Mouse (Mus musculus) telencephalon, adult 2 months (tissue): ENCODE results near the gene Pde3b.
"Not testable (repeated sequence)": the region's sequence is repeated elsewhere in the genome, so short reads cannot be mapped to it uniquely, and the experiment has no call there.

Experiments used
- DNase-seq: peaks from one replicate; pipeline ENCODE4 v3.0.0-alpha.2; 2011; ENCODE audit warnings: low read depth, low spot score

Pde3b gene

GRCm38 (mm10) chr7:114414421-114415335, at the start of gene Pde3b:
Gene Pde3b, plus strand, starts transcription at chr7:114415281.
- DNase-seq: no peak

GRCm38 (mm10) chr7:114402130-114402529, 13.0 kb upstream of the Pde3b start:
- no peak for DNase-seq

- DNase-seq: no peak
Observed at GRCm38 (mm10) chr7:114415336-114416020, 397 bp downstream of the Pde3b start.

GRCm38 (mm10) chr7:114416021-114416845, 1.2 kb downstream of the Pde3b start:
- DNase-seq: no peak

GRCm38 (mm10) chr7:114419331-114419730, 4.2 kb downstream of the Pde3b start:
- not testable (repeated sequence) for DNase-seq

- no peak for DNase-seq
Observed at GRCm38 (mm10) chr7:114420918-114421317, 5.8 kb downstream of the Pde3b start.

- DNase-seq: no peak
Observed at GRCm38 (mm10) chr7:114422224-114422623, 7.1 kb downstream of the Pde3b start.

- DNase-seq: no peak
Observed at GRCm38 (mm10) chr7:114429768-114430167, 14.7 kb downstream of the Pde3b start.

- no peak for DNase-seq
Observed at GRCm38 (mm10) chr7:114431966-114432365, 16.9 kb downstream of the Pde3b start.

GRCm38 (mm10) chr7:114439726-114440125, 24.6 kb downstream of the Pde3b start:
- DNase-seq: no peak

GRCm38 (mm10) chr7:114440494-114440893, 25.4 kb downstream of the Pde3b start:
- no peak for DNase-seq

GRCm38 (mm10) chr7:114452876-114453275, 37.8 kb downstream of the Pde3b start:
- no peak for DNase-seq

- DNase-seq: no peak
Observed at GRCm38 (mm10) chr7:114453300-114453990, 38.4 kb downstream of the Pde3b start.

- no peak for DNase-seq
Observed at GRCm38 (mm10) chr7:114454858-114455257, 39.8 kb downstream of the Pde3b start.

- no peak for DNase-seq
Observed at GRCm38 (mm10) chr7:114456904-114457303, 41.8 kb downstream of the Pde3b start.

- DNase-seq: no peak
Observed at GRCm38 (mm10) chr7:114459909-114460308, 44.8 kb downstream of the Pde3b start.

- no peak for DNase-seq
Observed at GRCm38 (mm10) chr7:114461727-114462126, 46.6 kb downstream of the Pde3b start.

GRCm38 (mm10) chr7:114466358-114466757, 51.3 kb downstream of the Pde3b start:
- DNase-seq: no peak

- DNase-seq: no peak
Observed at GRCm38 (mm10) chr7:114472471-114472870, 57.4 kb downstream of the Pde3b start.

GRCm38 (mm10) chr7:114474889-114475288, 59.8 kb downstream of the Pde3b start:
- no peak for DNase-seq

GRCm38 (mm10) chr7:114477884-114478283, 62.8 kb downstream of the Pde3b start:
- no peak for DNase-seq
